Mouse (Mus musculus): ENCODE measurements at regions not wholly inside any gene's neighbourhood (a gene's known extent, or its start where the extent isn't known, plus 50 kb on each side); places are given as distances from the start of the nearest gene placed in this dataset.
A peak's percentile ranks its signal among the peaks of the same experiment; 100 is the strongest.

GRCm38 (mm10) chr17:79199814-79200491, 148.2 kb downstream of the Qpct start:
- Histone ChIP-seq H3K27me3 (no peaks in the 10 kb centered on the region), H3K27ac (peak overlapping the region; percentile 67), H3K36me3 (no peaks in the 10 kb centered on the region), H3K9me3 (no peaks in the 10 kb centered on the region), H3K4me1 (peaks cover 13% of the 10 kb centered on the region), H3K4me2 (no peak overlapping the region), H3K9ac (no peak overlapping the region), H3K4me3 (no peak overlapping the region)
- ATAC-seq (ENCODE audit: insufficient number of reproducible peaks, low FRiP score, low TSS enrichment, low read depth): no peak
- 38% methylated on average over 9 of the region's 9 CpGs for WGBS

- ATAC-seq (ENCODE audit: insufficient number of reproducible peaks, low FRiP score, low TSS enrichment, low read depth): no peak
- H3K4me1 ChIP-seq: 0 out of 2 replicates have a peak, but pooled peaks cover 8% of the 10 kb centered on the region
- H3K36me3 ChIP-seq: no peaks in the 10 kb centered on the region
- no peaks in the 10 kb centered on the region for H3K9me3 ChIP-seq
- H3K4me3 ChIP-seq: no peak overlapping the region
- H3K9ac ChIP-seq: no peak overlapping the region
- no peaks in the 10 kb centered on the region for H3K27me3 ChIP-seq
- 52% methylated on average over 5 of the region's 5 CpGs for WGBS
- H3K4me2 ChIP-seq: no peak overlapping the region
- H3K27ac ChIP-seq: no peak overlapping the region
Measured at GRCm38 (mm10) chr17:79191871-79192373, 140.2 kb downstream of the Qpct start.

GRCm38 (mm10) chr17:79188282-79188681, 136.6 kb downstream of the Qpct start:
- no peak overlapping the region for H3K9ac ChIP-seq
- H3K27ac ChIP-seq: no peak overlapping the region
- H3K27me3 ChIP-seq: no peaks in the 10 kb centered on the region
- H3K9me3 ChIP-seq: no peaks in the 10 kb centered on the region
- ATAC-seq (ENCODE audit: insufficient number of reproducible peaks, low FRiP score, low TSS enrichment, low read depth): 0 out of 2 replicates have a peak, but pooled peaks have one; percentile 75
- H3K4me1 ChIP-seq: 0 out of 2 replicates have a peak, but pooled peaks cover 8% of the 10 kb centered on the region
- H3K36me3 ChIP-seq: no peaks in the 10 kb centered on the region
- H3K4me3 ChIP-seq: no peak overlapping the region
- 53% methylated on average over 7 of the region's 7 CpGs for WGBS
- H3K4me2 ChIP-seq: no peak overlapping the region

- Histone ChIP-seq H3K9ac (no peak overlapping the region), H3K9me3 (no peaks in the 10 kb centered on the region), H3K27me3 (no peaks in the 10 kb centered on the region), H3K36me3 (no peaks in the 10 kb centered on the region), H3K27ac (peak overlapping the region; percentile 65), H3K4me2 (no peak overlapping the region), H3K4me3 (no peak overlapping the region), H3K4me1 (peaks cover 19% of the 10 kb centered on the region; the same call in 1 of the 2 replicates)
- ATAC-seq (ENCODE audit: insufficient number of reproducible peaks, low FRiP score, low TSS enrichment, low read depth): peak; percentile 75
- 40% methylated on average over 3 of the region's 3 CpGs for WGBS
Measured at GRCm38 (mm10) chr17:79180277-79181130, 128.8 kb downstream of the Qpct start.

GRCm38 (mm10) chr17:79177259-79177658, 125.6 kb downstream of the Qpct start:
- Histone ChIP-seq H3K27me3 (no peaks in the 10 kb centered on the region), H3K4me3 (no peak overlapping the region), H3K4me2 (no peak overlapping the region), H3K36me3 (no peaks in the 10 kb centered on the region), H3K9me3 (no peaks in the 10 kb centered on the region), H3K4me1 (peaks cover 13% of the 10 kb centered on the region; the same call in 1 of the 2 replicates), H3K27ac (no peak overlapping the region), H3K9ac (no peak overlapping the region)
- 70% methylated on average over 3 of the region's 3 CpGs for WGBS
- ATAC-seq (ENCODE audit: insufficient number of reproducible peaks, low FRiP score, low TSS enrichment, low read depth): no peak

- Histone ChIP-seq H3K27ac (no peak overlapping the region), H3K9me3 (no peaks in the 10 kb centered on the region), H3K36me3 (no peaks in the 10 kb centered on the region), H3K4me3 (no peak overlapping the region), H3K9ac (no peak overlapping the region), H3K4me2 (no peak overlapping the region), H3K27me3 (no peaks in the 10 kb centered on the region), H3K4me1 (peaks cover 13% of the 10 kb centered on the region; the same call in 1 of the 2 replicates)
- WGBS: 56% methylated on average over 7 of the region's 7 CpGs
- ATAC-seq (ENCODE audit: insufficient number of reproducible peaks, low FRiP score, low TSS enrichment, low read depth): 0 out of 2 replicates have a peak, but pooled peaks have one; percentile 49
Measured at GRCm38 (mm10) chr17:79176356-79176755, 124.7 kb downstream of the Qpct start.

GRCm38 (mm10) chr17:79175381-79175780, 123.7 kb downstream of the Qpct start:
- Histone ChIP-seq H3K4me1 (peaks cover 7% of the 10 kb centered on the region; the same call in 1 of the 2 replicates), H3K27me3 (no peaks in the 10 kb centered on the region), H3K9ac (no peak overlapping the region), H3K4me2 (no peak overlapping the region), H3K4me3 (no peak overlapping the region), H3K27ac (peak overlapping the region; percentile 29), H3K9me3 (no peaks in the 10 kb centered on the region), H3K36me3 (no peaks in the 10 kb centered on the region)
- no peak for ATAC-seq (ENCODE audit: insufficient number of reproducible peaks, low FRiP score, low TSS enrichment, low read depth)
- 50% methylated on average over 2 of the region's 2 CpGs for WGBS

GRCm38 (mm10) chr17:79172328-79172727, 120.6 kb downstream of the Qpct start:
- ATAC-seq (ENCODE audit: insufficient number of reproducible peaks, low FRiP score, low TSS enrichment, low read depth): no peak
- Histone ChIP-seq H3K4me1 (no peaks in the 10 kb centered on the region; the same call in 1 of the 2 replicates), H3K9ac (no peak overlapping the region), H3K9me3 (no peaks in the 10 kb centered on the region), H3K27me3 (no peaks in the 10 kb centered on the region), H3K4me2 (no peak overlapping the region), H3K27ac (no peak overlapping the region), H3K36me3 (no peaks in the 10 kb centered on the region), H3K4me3 (no peak overlapping the region)
- whole genome bisulfite sequencing: 33% methylated on average over 2 of the region's 2 CpGs

GRCm38 (mm10) chr17:79170690-79171089, 119.0 kb downstream of the Qpct start:
- no peaks in the 10 kb centered on the region for H3K27me3 ChIP-seq
- WGBS: 47% methylated on average over 4 of the region's 4 CpGs
- H3K36me3 ChIP-seq: no peaks in the 10 kb centered on the region
- no peak overlapping the region for H3K9ac ChIP-seq
- no peak for ATAC-seq (ENCODE audit: insufficient number of reproducible peaks, low FRiP score, low TSS enrichment, low read depth)
- no peak overlapping the region for H3K4me3 ChIP-seq
- H3K9me3 ChIP-seq: no peaks in the 10 kb centered on the region
- H3K4me2 ChIP-seq: no peak overlapping the region
- H3K27ac ChIP-seq: no peak overlapping the region
- no peaks in the 10 kb centered on the region; the same call in 1 of the 2 replicates for H3K4me1 ChIP-seq

GRCm38 (mm10) chr17:79167198-79167597, 115.5 kb downstream of the Qpct start:
- no peaks in the 10 kb centered on the region for H3K36me3 ChIP-seq
- H3K9ac ChIP-seq: no peak overlapping the region
- H3K27me3 ChIP-seq: no peaks in the 10 kb centered on the region
- peaks cover 15% of the 10 kb centered on the region for H3K4me1 ChIP-seq
- 72% methylated on average over 6 of the region's 6 CpGs for WGBS
- no peak overlapping the region for H3K27ac ChIP-seq
- ATAC-seq (ENCODE audit: insufficient number of reproducible peaks, low FRiP score, low TSS enrichment, low read depth): no peak
- no peaks in the 10 kb centered on the region for H3K9me3 ChIP-seq
- H3K4me2 ChIP-seq: no peak overlapping the region
- H3K4me3 ChIP-seq: no peak overlapping the region

- no peak overlapping the region for H3K4me2 ChIP-seq
- peak overlapping the region; percentile 43; the same call in 1 of the 2 replicates for H3K27ac ChIP-seq
- ATAC-seq (ENCODE audit: insufficient number of reproducible peaks, low FRiP score, low TSS enrichment, low read depth): 0 out of 2 replicates have a peak, but pooled peaks have one; percentile 40
- peaks cover 15% of the 10 kb centered on the region for H3K4me1 ChIP-seq
- H3K9me3 ChIP-seq: no peaks in the 10 kb centered on the region
- no peaks in the 10 kb centered on the region for H3K36me3 ChIP-seq
- WGBS: 28% methylated on average over 5 of the region's 5 CpGs
- no peak overlapping the region for H3K4me3 ChIP-seq
- no peak overlapping the region for H3K9ac ChIP-seq
- no peaks in the 10 kb centered on the region for H3K27me3 ChIP-seq
Measured at GRCm38 (mm10) chr17:79164874-79165553, 113.3 kb downstream of the Qpct start.

Data from limb, embryonic 15.5 days (tissue).